11 mouse cellular contexts compared by ENCODE assay signal in genomic region chr8:86586058-86586457, GRCm38 (mm10). TPM values are rescaled to one million over a fixed set of nuclear protein-coding genes. Genes with fewer than 3 reads are reported as not detected.
DNase-seq lines count a peak whose midpoint lies in the region; ATAC-seq and TF ChIP-seq lines count a peak whose summit lies in the region.
"Had no signal": no experiment of that assay in that cellular context is flagged by ENCODE, and none has a peak within 500 bp of the region (broad histone marks: within the 10 kb centered on the region; RNA-seq: fewer than 3 reads in every experiment).

No protein-coding gene starts in this region.

- ATAC-seq in activated CD4-positive, CD25-positive, alpha-beta regulatory T cell, adult 4 months: no peak

- intact Hi-C loops in gastrocnemius, adult 2 months (cut with DNase I): no loop called here

- no peak for TF ChIP-seq CTCF in gastrocnemius, adult 2 months (IDR thresholded peaks at IDR 0.05)
- TF ChIP-seq CTCF in layer of hippocampus, adult 2 months (conservative IDR thresholded peaks at IDR 0.05): no peak

- peak overlapping the region; percentile 74; the same call in 1 of the 2 replicates for H3K27ac ChIP-seq in gastrocnemius, adult 2 months
- peak overlapping the region; percentile 91 for H3K27ac ChIP-seq in layer of hippocampus, adult 2 months
- H3K27ac ChIP-seq: midbrain, embryonic 12.5 days had no signal

- no peak for DNase-seq in gastrocnemius, adult 2 months
- no peak for DNase-seq in gastrocnemius, adult 8-10 months (ENCODE audit: low spot score in 2 of 2)
- DNase-seq in layer of hippocampus, adult 2 months (ENCODE audit: low spot score in 2 of 2): no peak
- no peak for DNase-seq in layer of hippocampus, adult 11-12 months (ENCODE audit: low spot score)
- peak; percentile 49 for DNase-seq in NIH3T3 (ENCODE audit: low read depth)
- peak; percentile 17 for DNase-seq in skeletal muscle tissue, adult 2 months (ENCODE audit: low read depth, low spot score)

- H3K4me3 ChIP-seq in gastrocnemius, adult 2 months: no peak overlapping the region
- H3K4me3 ChIP-seq in layer of hippocampus, adult 2 months: no peak overlapping the region; the same call in 1 of the 2 replicates

RNA-seq across cellular contexts. Expression of gene Abcc12, which starts 5.6 kb away (rescaled TPM):
- total RNA-seq in gastrocnemius, adult 2 months (2021): not detected
- under 1 TPM in 1 of 4 experiments, not detected in 3; 0.05 TPM for total RNA-seq in gastrocnemius, adult 8-10 months (2022)
- under 1 TPM; 0.36 to 0.47 TPM for total RNA-seq in layer of hippocampus, adult 2 months (2021)
- not detected for polyA plus RNA-seq in activated CD4-positive, CD25-positive, alpha-beta regulatory T cell, adult 4 months (2017; shearing (Covaris generic))
- total RNA-seq: megakaryocyte progenitor cell, adult 5-6 weeks had no signal
- polyA plus RNA-seq: heart, embryonic 12.5 days; liver, embryonic 16.5 days had no signal

RNA-seq across cellular contexts. Expression of gene Lonp2, which starts 37.8 kb away (rescaled TPM):
- total RNA-seq in gastrocnemius, adult 2 months (2021): 10 to 100 TPM; 51.7 to 55.6 TPM
- total RNA-seq in gastrocnemius, adult 8-10 months (2022): 10 to 100 TPM; 60.5 to 70.7 (median 68.5) TPM
- 10 to 100 TPM; 82.4 to 84.2 TPM for total RNA-seq in layer of hippocampus, adult 2 months (2021)
- polyA plus RNA-seq in activated CD4-positive, CD25-positive, alpha-beta regulatory T cell, adult 4 months (2017; shearing (Covaris generic)): 10 to 100 TPM; 65.0 to 68.7 TPM

Comparison
In these comparisons a context has a peak if more than half of its experiments do, and no peak if none do; other contexts are left out.
1. DNase-seq: peak in NIH3T3 (single experiment) and skeletal muscle tissue, adult 2 months (single experiment); none in gastrocnemius, adult 2 months (single experiment), gastrocnemius, adult 8-10 months (0 of 2), layer of hippocampus, adult 2 months (0 of 2) and layer of hippocampus, adult 11-12 months (single experiment).